Mouse (Mus musculus) adrenal gland, postnatal 4 days (tissue): ENCODE results near the gene Uaca. TPM values are rescaled to one million over a fixed set of nuclear protein-coding genes. Genes with fewer than 3 reads are reported as not detected.

ENCODE experiments used
- DNase-seq, 2 experiments: peaks; one replicate each; pipeline ENCODE4 v3.0.0; 2021 to 2022; ENCODE audit warnings: low spot score in 2 of 2, mixed read lengths in 2 of 2
- long read RNA-seq, 2 experiments: library from polyadenylated mRNA; stranded (forward); transcript quantifications; one replicate each; pipeline ENCODE4 v2.0.0; 2021
- total RNA-seq, 2 experiments: library from RNA; stranded (reverse); gene quantifications; 2 replicates each; pipeline ENCODE4 v1.2.3; 2021

Uaca gene
- total RNA-seq: 10 to 100 TPM; 56.7 to 68.1 TPM
- long read RNA-seq, experiment 1, full-length matches to known transcripts: 3 of 12 reads
- long read RNA-seq, experiment 1, partial matches to known transcripts: 5 of 12 reads
- long read RNA-seq, experiment 1, other reads (novel, unspliced or antisense): 4 of 12 reads
- long read RNA-seq, experiment 2, full-length matches to known transcripts: 17 of 87 reads
- long read RNA-seq, experiment 2, partial matches to known transcripts: 17 of 87 reads
- long read RNA-seq, experiment 2, other reads (novel, unspliced or antisense): 53 of 87 reads

DNA sequence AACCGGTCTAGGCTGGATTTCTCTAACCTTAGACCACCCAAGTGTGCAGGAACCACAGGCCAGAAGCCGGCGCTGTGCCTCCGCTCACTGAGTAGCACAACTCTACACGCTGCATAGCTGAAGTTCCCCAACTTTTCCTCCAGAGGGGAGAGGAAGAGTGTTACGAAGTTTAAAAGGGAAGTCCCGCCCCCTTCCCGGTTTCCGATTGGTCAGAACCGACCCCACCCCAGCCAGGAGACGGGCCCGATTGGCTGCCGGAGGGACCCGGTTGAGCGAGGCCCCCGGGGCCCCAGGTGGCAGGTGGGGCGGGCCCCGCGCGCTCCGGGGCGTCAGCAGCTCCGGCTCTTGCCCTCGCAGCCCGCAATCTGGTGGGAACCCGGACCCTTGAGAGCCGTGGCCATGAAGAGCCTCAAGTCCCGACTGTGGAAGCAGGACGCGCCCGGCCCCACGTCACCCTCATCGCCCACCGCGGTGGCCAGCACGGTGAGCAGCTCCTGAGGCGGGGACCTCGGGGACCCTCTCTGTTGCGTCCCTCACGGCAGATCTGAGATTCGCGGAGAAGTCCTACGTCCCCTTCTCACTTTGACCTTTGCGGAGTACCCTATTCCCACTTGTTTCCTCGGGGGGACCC is at the start of gene Uaca:
Gene Uaca, plus strand, starts transcription at position 333 of the 631 bp plus-strand sequence.
- DNase-seq: peak; percentile 84 to 88

- DNase-seq: no peak
Measured at GRCm38 (mm10) chr9:60744971-60745370, 49.4 kb upstream of the Uaca start.

GRCm38 (mm10) chr9:60746561-60746960 is 47.8 kb upstream of the Uaca start:
- DNase-seq: no peak

- DNase-seq: no peak
Measured at GRCm38 (mm10) chr9:60747672-60748071, 46.7 kb upstream of the Uaca start.

- no peak for DNase-seq
Measured at GRCm38 (mm10) chr9:60748191-60748590, 46.2 kb upstream of the Uaca start.

DNA sequence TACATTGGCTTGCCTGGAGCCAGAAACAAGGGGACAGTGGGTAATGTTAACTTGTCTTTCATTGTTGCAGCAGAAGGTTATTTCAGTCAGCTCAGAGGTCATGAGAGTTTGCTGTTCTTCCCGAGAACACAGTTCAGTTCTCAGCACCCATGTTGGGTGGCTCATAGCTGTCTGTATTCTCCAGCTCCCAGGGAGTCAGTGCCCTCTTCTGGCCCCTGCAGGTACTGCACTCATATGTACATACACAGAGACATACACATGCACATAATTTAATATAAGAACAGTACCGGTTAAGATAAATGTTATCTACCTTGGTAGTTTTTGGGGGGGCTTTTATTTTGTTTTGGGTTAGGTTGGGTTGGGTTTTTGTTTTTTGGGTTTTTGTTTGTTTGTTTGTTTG is 45.2 kb upstream of the Uaca start:
- DNase-seq: no peak

GRCm38 (mm10) chr9:60751098-60751497 is 43.2 kb upstream of the Uaca start:
- no peak for DNase-seq

DNA sequence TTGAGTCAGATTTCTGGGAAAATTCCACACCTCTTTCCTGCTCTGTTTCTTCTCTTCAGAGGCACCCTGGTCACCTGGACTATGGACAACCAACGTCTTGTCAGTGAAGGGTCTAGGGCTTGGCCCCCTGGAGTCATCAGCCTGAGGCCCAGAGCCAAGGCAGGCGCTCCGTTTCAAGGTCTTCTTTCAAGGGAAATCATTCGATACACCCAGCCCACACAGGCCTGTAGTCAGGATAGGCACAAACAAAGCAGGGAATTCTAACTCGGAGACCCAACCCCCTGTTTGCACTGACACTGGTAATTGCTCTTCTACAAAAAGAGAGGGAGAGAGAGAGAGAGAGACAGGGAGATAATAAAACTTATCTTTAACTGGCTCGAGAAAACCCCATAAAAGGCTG is 42.4 kb upstream of the Uaca start:
- no peak for DNase-seq

DNA sequence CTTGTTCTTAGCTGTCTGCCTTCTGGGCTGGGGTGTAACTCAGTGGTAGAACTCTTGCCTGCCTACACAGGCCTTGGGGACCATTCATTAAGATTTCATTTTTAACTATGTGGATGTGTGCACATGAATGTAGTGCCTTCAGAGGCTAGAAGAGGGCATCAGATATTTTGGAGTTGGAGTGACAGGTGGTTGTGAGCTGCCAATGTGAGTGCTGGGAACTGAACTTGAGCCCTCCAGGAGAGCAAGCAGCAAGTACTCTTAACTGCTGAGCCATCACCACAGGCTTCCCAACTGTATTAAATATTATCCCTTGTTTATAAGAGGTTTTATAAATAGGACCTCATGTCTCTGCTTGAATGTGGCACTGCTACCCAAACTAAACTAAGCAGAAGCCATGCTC is 41.7 kb upstream of the Uaca start:
- no peak for DNase-seq

GRCm38 (mm10) chr9:60756258-60756657 is 38.1 kb upstream of the Uaca start:
- DNase-seq: peak in 1 of 2 experiments; percentile 34

- no peak for DNase-seq
Measured at GRCm38 (mm10) chr9:60756866-60757740, 37.2 kb upstream of the Uaca start.

DNA sequence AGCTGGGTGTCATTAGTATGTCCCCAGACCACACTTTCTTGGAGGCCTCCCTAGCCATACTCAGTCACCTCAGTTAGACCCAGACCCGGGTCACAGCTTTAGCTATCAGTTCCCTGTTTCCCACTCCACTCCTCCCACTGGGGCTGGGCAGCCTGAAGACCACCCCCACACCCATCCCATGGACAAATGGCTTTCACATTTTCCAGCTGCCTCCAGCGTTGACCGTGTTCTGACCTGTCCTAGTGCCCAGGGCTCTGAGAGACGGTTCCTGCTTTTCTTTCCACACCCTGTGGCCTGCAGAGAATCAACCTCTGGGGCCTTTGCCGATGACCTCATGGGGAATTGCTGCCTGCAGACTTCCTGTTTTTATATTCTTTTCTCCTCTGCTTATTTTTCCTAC is 36.5 kb upstream of the Uaca start:
- DNase-seq: no peak

DNA sequence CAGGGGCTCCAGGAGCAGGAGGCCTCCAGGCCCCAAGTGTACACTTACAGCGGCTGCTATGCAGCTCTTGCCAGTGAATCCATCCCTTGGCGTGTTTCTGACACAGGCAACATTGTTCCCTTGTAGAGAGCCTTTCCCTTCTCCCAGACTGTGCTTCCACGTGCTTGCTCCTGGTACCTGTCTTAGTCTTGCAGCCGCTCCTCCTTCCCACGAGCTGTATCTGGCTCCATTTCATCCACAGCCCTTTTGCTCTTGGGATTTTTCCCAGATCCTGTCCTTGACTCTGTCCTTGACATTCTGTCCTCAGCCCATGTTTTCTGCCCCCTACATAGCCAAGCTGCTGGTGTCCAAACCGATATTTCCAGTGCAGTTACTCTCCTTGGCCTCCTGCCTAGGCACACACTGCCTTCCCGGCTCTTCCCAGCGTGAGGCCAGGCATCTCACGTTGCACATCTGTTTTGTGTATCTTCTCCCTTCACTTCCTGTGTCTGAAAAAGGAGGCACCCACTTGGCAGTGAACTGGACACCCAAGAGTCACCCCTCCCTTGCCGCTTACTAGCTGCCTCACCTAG is 34.8 kb upstream of the Uaca start:
- no peak for DNase-seq

- no peak for DNase-seq
Measured at GRCm38 (mm10) chr9:60765181-60765580, 29.2 kb upstream of the Uaca start.

DNA sequence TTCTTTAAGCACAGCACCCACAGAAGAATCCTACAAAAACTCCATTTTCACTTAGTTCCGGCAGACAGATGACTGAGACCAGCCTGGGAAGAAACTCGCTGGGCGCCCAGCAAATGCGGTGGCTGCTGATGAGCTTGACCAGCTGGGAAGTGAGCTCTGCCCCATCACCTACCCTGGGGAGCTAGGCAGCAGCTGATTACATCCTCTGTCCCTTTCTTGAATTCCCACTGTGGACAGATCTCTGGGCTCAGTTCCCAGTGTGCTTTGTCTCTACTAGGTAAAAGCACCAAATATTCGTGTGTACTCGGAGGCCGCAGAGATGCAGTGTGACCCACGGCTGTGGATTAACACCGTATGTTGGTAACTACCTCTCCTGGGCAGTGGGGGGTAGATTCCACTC is 25.9 kb upstream of the Uaca start:
- no peak for DNase-seq

DNA sequence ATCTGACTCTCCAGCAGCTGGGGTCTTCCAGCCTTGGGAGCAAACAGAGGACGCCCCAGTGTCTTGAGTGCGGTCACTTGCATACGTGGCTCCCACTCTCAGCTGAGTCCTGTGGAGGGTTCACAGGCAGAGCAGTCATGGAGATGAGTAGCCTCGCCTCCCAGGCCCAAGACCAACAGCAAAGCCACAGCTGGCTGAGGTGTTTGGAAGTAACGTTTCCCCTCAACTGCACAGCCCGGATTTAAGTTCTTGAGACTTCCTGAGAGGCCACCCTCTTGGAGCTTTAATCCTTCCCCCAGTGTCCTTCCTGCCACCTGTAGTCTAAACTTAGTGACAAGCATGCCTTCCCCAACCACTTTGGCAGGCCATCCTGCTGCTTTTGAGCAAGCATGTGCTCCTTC is 24.6 kb upstream of the Uaca start:
- DNase-seq: no peak

- DNase-seq: no peak
Measured at GRCm38 (mm10) chr9:60773713-60774112, 20.6 kb upstream of the Uaca start.

GRCm38 (mm10) chr9:60776899-60777298 is 17.4 kb upstream of the Uaca start:
- DNase-seq: no peak

DNA sequence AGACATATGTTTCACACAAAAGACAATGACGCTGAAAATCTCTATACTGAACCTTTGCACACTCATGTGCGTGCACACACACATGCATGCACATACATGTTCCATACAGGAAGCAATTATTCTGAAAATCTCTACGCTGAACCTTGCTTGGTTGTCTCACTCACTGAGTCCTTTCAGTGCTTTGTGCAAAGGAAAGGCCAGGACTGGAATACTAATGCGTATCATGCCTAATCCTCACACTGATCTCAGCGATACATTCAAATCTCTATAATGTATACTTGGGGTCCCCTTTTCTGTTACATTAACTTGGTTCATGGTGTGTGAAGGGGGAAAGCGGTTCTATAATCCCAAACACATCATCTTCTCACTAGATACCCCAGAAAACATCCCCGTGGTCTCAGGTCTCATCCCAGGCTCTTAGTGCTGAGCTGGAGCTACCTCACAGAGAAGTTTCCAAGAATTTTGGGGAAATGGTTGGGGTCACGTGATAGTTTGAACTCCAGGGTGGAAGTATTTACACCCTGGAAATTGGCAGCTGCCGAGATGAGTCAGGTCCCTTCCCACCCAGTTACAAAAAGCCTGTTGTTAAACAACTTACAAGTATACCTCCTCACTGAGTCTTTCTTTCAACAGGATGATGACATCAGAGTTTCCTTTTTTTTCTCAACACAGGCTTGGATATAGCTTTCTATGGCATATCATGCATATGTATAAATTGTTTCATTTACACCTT is 12.1 kb upstream of the Uaca start:
- no peak for DNase-seq

DNA sequence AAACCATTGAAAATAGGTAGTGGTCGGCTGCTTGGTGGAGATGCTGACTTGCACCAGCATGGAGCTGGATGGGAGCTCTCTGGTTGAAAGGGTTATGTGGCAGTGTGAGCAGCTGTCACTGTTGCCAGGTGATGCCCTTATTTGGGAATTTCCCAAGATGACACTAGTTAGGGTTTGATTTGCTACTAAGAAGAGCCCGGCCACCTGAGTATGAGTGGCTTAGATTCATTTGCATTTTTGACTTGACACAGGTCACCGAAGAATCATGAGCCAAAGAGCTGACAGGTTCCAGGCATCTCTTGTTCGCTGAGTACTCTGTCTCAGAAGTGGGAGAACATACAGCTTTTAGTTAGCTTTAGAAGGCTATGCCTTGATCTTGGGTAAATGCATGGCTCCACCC is 9.3 kb upstream of the Uaca start:
- DNase-seq: no peak

DNA sequence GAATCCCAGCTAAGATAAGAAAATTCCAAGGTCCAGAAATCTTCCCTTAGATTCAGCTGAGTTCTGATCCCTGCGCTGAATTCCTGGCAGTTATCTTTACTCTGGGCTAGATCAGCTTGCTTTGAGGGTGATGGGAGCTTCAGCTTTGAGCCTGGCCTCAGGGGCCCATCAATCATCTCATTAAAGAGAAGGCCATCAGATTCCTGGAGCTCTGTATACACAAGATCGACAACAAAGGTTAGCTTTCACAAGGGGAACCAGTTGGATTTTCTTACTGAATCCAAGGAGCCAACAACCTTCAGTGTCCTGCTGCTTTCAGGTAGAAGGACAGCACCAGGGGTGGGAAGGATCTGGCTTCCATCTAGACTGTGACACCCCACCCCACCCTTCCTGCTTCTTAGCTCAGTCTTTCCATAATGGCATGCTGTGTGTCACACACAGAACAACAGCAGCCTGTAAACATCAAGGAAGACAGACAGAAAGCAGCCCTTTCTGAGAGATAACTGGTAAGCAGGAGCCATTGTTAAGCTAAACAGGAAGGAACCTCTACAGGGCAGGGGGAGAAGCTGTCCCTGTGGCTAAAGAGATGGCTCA is 6.7 kb upstream of the Uaca start:
- no peak for DNase-seq
